Mouse (Mus musculus): ENCODE measurements at regions not wholly inside any gene's neighbourhood (a gene's known extent, or its start where the extent isn't known, plus 50 kb on each side); places are given as distances from the start of the nearest gene placed in this dataset.

- Histone ChIP-seq H3K27me3 (ENCODE audit: insufficient read depth, low read length) (no peaks in the 10 kb centered on the region), H3K9me3 (replicated peaks) (no peaks in the 10 kb centered on the region), H3K36me3 (replicated peaks) (no peaks in the 10 kb centered on the region), H3K4me3 (ENCODE audit: low read depth, low read length) (no peak overlapping the region), H3K4me1 (ENCODE audit: insufficient read depth, low read depth, low read length) (peaks cover 23% of the 10 kb centered on the region)
- no peak for TF ChIP-seq GATA1 (IDR thresholded peaks at IDR 0.05; ENCODE audit: borderline replicate concordance, low read length)
- no peak for TF ChIP-seq GATA2 (IDR thresholded peaks at IDR 0.05; ENCODE audit: borderline replicate concordance, low read depth, low read length)
- TF ChIP-seq TAL1 (conservative IDR thresholded peaks at IDR 0.05; ENCODE audit: low read depth, low read length), result no peak
- no peak for TF ChIP-seq POLR2AphosphoS5 (IDR thresholded peaks at IDR 0.05; ENCODE audit: insufficient replicate concordance, low read depth, low read length)
- no peak for TF ChIP-seq CTCF (IDR thresholded peaks at IDR 0.05; ENCODE audit: low read depth, low read length)
- ATAC-seq (ENCODE audit: extremely low read depth, insufficient number of reproducible peaks, low FRiP score, poor library complexity, severe bottlenecking) (no peak), DNase-seq (ENCODE audit: low spot score) (no peak)
These were observed 179.8 kb upstream of the Myo3a start for GRCm38 (mm10) chr2:22047465-22047864.

GRCm38 (mm10) chr2:22066535-22066934 lies 160.8 kb upstream of the Myo3a start:
- H3K36me3 ChIP-seq (replicated peaks), result no peaks in the 10 kb centered on the region
- no peak overlapping the region for H3K4me3 ChIP-seq (ENCODE audit: low read depth, low read length)
- no peaks in the 10 kb centered on the region for H3K9me3 ChIP-seq (replicated peaks)
- DNase-seq (ENCODE audit: low spot score), result no peak
- ATAC-seq (ENCODE audit: extremely low read depth, insufficient number of reproducible peaks, low FRiP score, poor library complexity, severe bottlenecking), result no peak
- H3K4me1 ChIP-seq (ENCODE audit: insufficient read depth, low read depth, low read length), result peaks cover 3% of the 10 kb centered on the region; the same call in 1 of the 2 replicates
- peaks cover 10% of the 10 kb centered on the region for H3K27me3 ChIP-seq (ENCODE audit: insufficient read depth, low read length)
- TF ChIP-seq GATA1 (IDR thresholded peaks at IDR 0.05; ENCODE audit: borderline replicate concordance, low read length) (no peak), CTCF (IDR thresholded peaks at IDR 0.05; ENCODE audit: low read depth, low read length) (no peak), POLR2AphosphoS5 (IDR thresholded peaks at IDR 0.05; ENCODE audit: insufficient replicate concordance, low read depth, low read length) (no peak), GATA2 (IDR thresholded peaks at IDR 0.05; ENCODE audit: borderline replicate concordance, low read depth, low read length) (no peak), TAL1 (conservative IDR thresholded peaks at IDR 0.05; ENCODE audit: low read depth, low read length) (no peak)

GRCm38 (mm10) chr2:22096848-22097247 lies 130.5 kb upstream of the Myo3a start:
- Histone ChIP-seq H3K36me3 (replicated peaks) (no peaks in the 10 kb centered on the region), H3K4me1 (ENCODE audit: insufficient read depth, low read depth, low read length) (peaks cover 3% of the 10 kb centered on the region; the same call in 1 of the 2 replicates), H3K9me3 (replicated peaks) (no peaks in the 10 kb centered on the region), H3K27me3 (ENCODE audit: insufficient read depth, low read length) (no peaks in the 10 kb centered on the region), H3K4me3 (ENCODE audit: low read depth, low read length) (no peak overlapping the region)
- no peak for ATAC-seq (ENCODE audit: extremely low read depth, insufficient number of reproducible peaks, low FRiP score, poor library complexity, severe bottlenecking)
- DNase-seq (ENCODE audit: low spot score), result no peak
- TF ChIP-seq CTCF (IDR thresholded peaks at IDR 0.05; ENCODE audit: low read depth, low read length) (no peak), TAL1 (conservative IDR thresholded peaks at IDR 0.05; ENCODE audit: low read depth, low read length) (no peak), GATA2 (IDR thresholded peaks at IDR 0.05; ENCODE audit: borderline replicate concordance, low read depth, low read length) (no peak), POLR2AphosphoS5 (IDR thresholded peaks at IDR 0.05; ENCODE audit: insufficient replicate concordance, low read depth, low read length) (no peak), GATA1 (IDR thresholded peaks at IDR 0.05; ENCODE audit: borderline replicate concordance, low read length) (no peak)

- Histone ChIP-seq H3K27me3 (ENCODE audit: insufficient read depth, low read length) (peaks cover 7% of the 10 kb centered on the region; the same call in 1 of the 2 replicates), H3K4me1 (ENCODE audit: insufficient read depth, low read depth, low read length) (no peaks in the 10 kb centered on the region), H3K9me3 (replicated peaks) (no peaks in the 10 kb centered on the region), H3K36me3 (replicated peaks) (no peaks in the 10 kb centered on the region), H3K4me3 (ENCODE audit: low read depth, low read length) (no peak overlapping the region)
- TF ChIP-seq CTCF (IDR thresholded peaks at IDR 0.05; ENCODE audit: low read depth, low read length) (no peak), POLR2AphosphoS5 (IDR thresholded peaks at IDR 0.05; ENCODE audit: insufficient replicate concordance, low read depth, low read length) (no peak), GATA1 (IDR thresholded peaks at IDR 0.05; ENCODE audit: borderline replicate concordance, low read length) (no peak), GATA2 (IDR thresholded peaks at IDR 0.05; ENCODE audit: borderline replicate concordance, low read depth, low read length) (no peak), TAL1 (conservative IDR thresholded peaks at IDR 0.05; ENCODE audit: low read depth, low read length) (no peak)
- no peak for ATAC-seq (ENCODE audit: extremely low read depth, insufficient number of reproducible peaks, low FRiP score, poor library complexity, severe bottlenecking)
- DNase-seq (ENCODE audit: low spot score), result no peak
These were observed 122.2 kb upstream of the Myo3a start for GRCm38 (mm10) chr2:22105150-22105549.

- Histone ChIP-seq H3K4me1 (ENCODE audit: insufficient read depth, low read depth, low read length) (no peaks in the 10 kb centered on the region), H3K36me3 (replicated peaks) (no peaks in the 10 kb centered on the region), H3K27me3 (ENCODE audit: insufficient read depth, low read length) (no peaks in the 10 kb centered on the region; the same call in 1 of the 2 replicates), H3K4me3 (ENCODE audit: low read depth, low read length) (no peak overlapping the region), H3K9me3 (replicated peaks) (no peaks in the 10 kb centered on the region)
- DNase-seq (ENCODE audit: low spot score) (no peak), ATAC-seq (ENCODE audit: extremely low read depth, insufficient number of reproducible peaks, low FRiP score, poor library complexity, severe bottlenecking) (no peak)
- TF ChIP-seq GATA1 (IDR thresholded peaks at IDR 0.05; ENCODE audit: borderline replicate concordance, low read length) (no peak), CTCF (IDR thresholded peaks at IDR 0.05; ENCODE audit: low read depth, low read length) (no peak), GATA2 (IDR thresholded peaks at IDR 0.05; ENCODE audit: borderline replicate concordance, low read depth, low read length) (no peak), TAL1 (conservative IDR thresholded peaks at IDR 0.05; ENCODE audit: low read depth, low read length) (no peak), POLR2AphosphoS5 (IDR thresholded peaks at IDR 0.05; ENCODE audit: insufficient replicate concordance, low read depth, low read length) (no peak)
These were observed 77.6 kb upstream of the Myo3a start for GRCm38 (mm10) chr2:22149721-22150120.

- Histone ChIP-seq H3K27me3 (ENCODE audit: insufficient read depth, low read length) (peaks cover 8% of the 10 kb centered on the region; the same call in 1 of the 2 replicates), H3K36me3 (replicated peaks) (no peaks in the 10 kb centered on the region), H3K4me1 (ENCODE audit: insufficient read depth, low read depth, low read length) (peaks cover 4% of the 10 kb centered on the region), H3K4me3 (ENCODE audit: low read depth, low read length) (no peak overlapping the region), H3K9me3 (replicated peaks) (no peaks in the 10 kb centered on the region)
- TF ChIP-seq GATA1 (IDR thresholded peaks at IDR 0.05; ENCODE audit: borderline replicate concordance, low read length) (no peak), CTCF (IDR thresholded peaks at IDR 0.05; ENCODE audit: low read depth, low read length) (no peak), POLR2AphosphoS5 (IDR thresholded peaks at IDR 0.05; ENCODE audit: insufficient replicate concordance, low read depth, low read length) (no peak), TAL1 (conservative IDR thresholded peaks at IDR 0.05; ENCODE audit: low read depth, low read length) (no peak), GATA2 (IDR thresholded peaks at IDR 0.05; ENCODE audit: borderline replicate concordance, low read depth, low read length) (no peak)
- ATAC-seq (ENCODE audit: extremely low read depth, insufficient number of reproducible peaks, low FRiP score, poor library complexity, severe bottlenecking), result peak; percentile 49; the same call in 1 of the 2 replicates
- DNase-seq (ENCODE audit: low spot score), result no peak
These were observed 70.7 kb upstream of the Myo3a start for GRCm38 (mm10) chr2:22156576-22156975.

Data from G1E (cell line).